Mouse (Mus musculus) myocyte (in vitro differentiated cells): Measurements from ENCODE around the gene Trmt5. TPM values are rescaled to one million over a fixed set of nuclear protein-coding genes. Genes with fewer than 3 reads are reported as not detected.
A peak's percentile ranks its signal among the peaks of the same experiment; 100 is the strongest.

Experiments used
- H3K27me3 ChIP-seq: one replicate; pipeline ENCODE4 v1.6.1; 2011; ENCODE audit not compliant: control insufficient read depth, insufficient read depth, insufficient read length
- H3K36me3 ChIP-seq: one replicate; pipeline ENCODE4 v1.6.1; 2011; ENCODE audit not compliant: control insufficient read depth, insufficient read depth
- H3K4me2 ChIP-seq: one replicate; pipeline ENCODE4 v1.6.1; 2011; ENCODE audit warnings: low read depth, control low read depth
- H3K4me3 ChIP-seq: one replicate; pipeline ENCODE4 v1.5.1; 2011; ENCODE audit warnings: mild to moderate bottlenecking, control low read depth, moderate library complexity
- H3K79me2 ChIP-seq: one replicate; pipeline ENCODE4 v1.6.1; 2011; ENCODE audit not compliant: control insufficient read depth, insufficient read depth
- H3ac ChIP-seq: one replicate; pipeline ENCODE4 v1.6.1; 2011; ENCODE audit not compliant: control insufficient read depth, insufficient read length
- CEBPB ChIP-seq: IDR thresholded peaks from 2 replicates; pipeline ENCODE4 v1.6.1; 2011; ENCODE audit warnings: mild to moderate bottlenecking, moderate library complexity; ENCODE audit not compliant: poor library complexity, insufficient read depth, severe bottlenecking
- E2F4 ChIP-seq: IDR thresholded peaks from one replicate; pipeline ENCODE4 v1.6.1; 2011; ENCODE audit warnings: mild to moderate bottlenecking, control low read depth, moderate library complexity; ENCODE audit not compliant: insufficient read depth
- MAX ChIP-seq: IDR thresholded peaks from one replicate; pipeline ENCODE4 v1.6.1; 2011; ENCODE audit warnings: low read depth, mild to moderate bottlenecking, control low read depth
- MYOD1 ChIP-seq, 3 experiments: IDR thresholded peaks; one replicate each; pipeline ENCODE4 v1.6.1; 2011; ENCODE audit warnings: control low read depth in 2 of 3, low read depth in 2 of 3, mild to moderate bottlenecking in 2 of 3, moderate library complexity in 1 of 3; ENCODE audit not compliant: insufficient read length in 2 of 3, control insufficient read depth in 1 of 3
- MYOG ChIP-seq, 3 experiments: IDR thresholded peaks; one replicate each; pipeline ENCODE4 v1.6.1; 2011; ENCODE audit warnings: control low read depth in 2 of 3, low read depth in 2 of 3, mild to moderate bottlenecking in 2 of 3; ENCODE audit not compliant: insufficient read length in 2 of 3, control insufficient read depth in 1 of 3, insufficient read depth in 1 of 3
- POLR2A ChIP-seq: IDR thresholded peaks from one replicate; pipeline ENCODE4 v1.6.1; 2011; ENCODE audit warnings: low read depth, mild to moderate bottlenecking, control low read depth, moderate library complexity; ENCODE audit not compliant: insufficient read length
- POLR2AphosphoS2 ChIP-seq: IDR thresholded peaks from one replicate; pipeline ENCODE4 v1.6.1; 2011; ENCODE audit warnings: low read depth, control low read depth; ENCODE audit not compliant: insufficient read length
- REST ChIP-seq: IDR thresholded peaks from one replicate; pipeline ENCODE4 v1.6.1; 2011; ENCODE audit warnings: mild to moderate bottlenecking, control low read depth, moderate library complexity; ENCODE audit not compliant: insufficient read depth, insufficient read length
- SRF ChIP-seq: IDR thresholded peaks from one replicate; pipeline ENCODE4 v1.6.1; 2011; ENCODE audit warnings: low read depth; ENCODE audit not compliant: control insufficient read depth, insufficient read length
- TCF12 ChIP-seq: IDR thresholded peaks from one replicate; pipeline ENCODE4 v1.6.1; 2011; ENCODE audit warnings: mild to moderate bottlenecking, control low read depth; ENCODE audit not compliant: poor library complexity, insufficient read depth, severe bottlenecking
- TCF3 ChIP-seq: IDR thresholded peaks from one replicate; pipeline ENCODE4 v1.6.1; 2011; ENCODE audit warnings: low read depth, control low read depth; ENCODE audit not compliant: insufficient read length
- USF1 ChIP-seq: IDR thresholded peaks from one replicate; pipeline ENCODE4 v1.6.1; 2011; ENCODE audit warnings: low read depth, mild to moderate bottlenecking, control low read depth, moderate library complexity
- polyA plus RNA-seq: library from polyadenylated mRNA; unstranded; fragments of >200 nt; fragmentation: generic; extraction: Trizol; gene quantifications from one replicate; pipeline ENCODE4 v1.2.1, GENCODE M21; 2012; ENCODE audit warnings: missing spikeins

The Trmt5 gene
- polyA plus RNA-seq, 1 experiment: 8.0 TPM

DNA sequence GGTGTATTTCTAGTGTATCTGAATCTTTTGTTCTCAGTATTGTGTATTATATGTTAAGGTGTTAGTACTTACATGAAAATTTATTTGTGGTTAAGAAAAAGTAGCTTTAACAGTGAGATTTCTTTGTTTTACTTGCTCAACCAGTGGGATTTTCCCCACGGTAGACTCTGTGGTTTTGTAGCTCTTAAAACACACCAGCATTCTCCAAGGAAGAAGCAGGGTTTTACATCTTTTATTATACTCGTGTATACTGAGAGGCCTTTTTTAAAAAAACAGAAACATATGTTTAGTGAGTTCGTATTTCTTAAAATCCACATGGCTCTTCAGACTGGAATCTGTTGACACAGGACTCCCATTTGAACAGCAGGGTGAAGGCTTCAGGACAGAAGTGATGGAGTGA lies 40.9 kb upstream of the Trmt5 start:
- Histone ChIP-seq H3K27me3 (no peaks in the 10 kb centered on the region), H3ac (no peak overlapping the region), H3K79me2 (no peaks in the 10 kb centered on the region), H3K36me3 (no peaks in the 10 kb centered on the region), H3K4me3 (no peak overlapping the region), H3K4me2 (no peak overlapping the region)
- TF ChIP-seq SRF: no peak
- TF ChIP-seq MAX: no peak
- TF ChIP-seq TCF12: no peak
- TF ChIP-seq POLR2AphosphoS2: no peak
- no peak for TF ChIP-seq MYOD1 (IDR thresholded peaks at IDR 0.05; ENCODE audit: control insufficient read depth in 1 of 3, insufficient read length in 2 of 3, low read depth in 2 of 3)
- TF ChIP-seq TCF3: no peak
- no peak for TF ChIP-seq POLR2A
- no peak for TF ChIP-seq MYOG (IDR thresholded peaks at IDR 0.05; ENCODE audit: control insufficient read depth in 1 of 3, insufficient read depth in 1 of 3, insufficient read length in 2 of 3, low read depth in 2 of 3)
- TF ChIP-seq USF1: no peak

DNA sequence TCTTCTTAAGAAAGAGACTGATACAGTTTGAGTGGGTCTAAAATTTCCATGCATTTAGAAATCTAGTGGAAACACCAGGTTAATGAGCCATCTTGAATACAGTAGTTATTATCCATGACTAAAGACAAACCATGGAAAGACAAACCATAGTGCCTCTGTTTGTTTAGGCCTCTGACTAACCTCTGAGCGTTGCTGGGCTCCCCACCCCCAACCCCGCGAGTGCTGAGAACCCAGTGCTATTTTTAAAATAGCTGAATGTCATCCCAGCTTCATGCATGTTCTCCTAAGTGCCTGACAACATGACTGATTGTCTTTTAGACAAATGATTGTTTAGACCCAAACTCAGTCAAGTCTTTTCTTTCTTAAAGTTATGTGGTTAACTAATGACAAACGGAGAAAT lies 39.1 kb upstream of the Trmt5 start:
- Histone ChIP-seq H3K36me3 (no peaks in the 10 kb centered on the region), H3K27me3 (no peaks in the 10 kb centered on the region), H3ac (no peak overlapping the region), H3K4me2 (peak overlapping the region; percentile 78), H3K4me3 (no peak overlapping the region), H3K79me2 (no peaks in the 10 kb centered on the region)
- TF ChIP-seq E2F4 (no peak), REST (no peak), CEBPB (no peak), TCF3 (no peak), POLR2AphosphoS2 (no peak), MYOD1 (IDR thresholded peaks at IDR 0.05; ENCODE audit: control insufficient read depth in 1 of 3, insufficient read length in 2 of 3, low read depth in 2 of 3) (no peak), USF1 (no peak), SRF (no peak), MYOG (IDR thresholded peaks at IDR 0.05; ENCODE audit: control insufficient read depth in 1 of 3, insufficient read depth in 1 of 3, insufficient read length in 2 of 3, low read depth in 2 of 3) (no peak), TCF12 (no peak), POLR2A (no peak), MAX (no peak)

DNA sequence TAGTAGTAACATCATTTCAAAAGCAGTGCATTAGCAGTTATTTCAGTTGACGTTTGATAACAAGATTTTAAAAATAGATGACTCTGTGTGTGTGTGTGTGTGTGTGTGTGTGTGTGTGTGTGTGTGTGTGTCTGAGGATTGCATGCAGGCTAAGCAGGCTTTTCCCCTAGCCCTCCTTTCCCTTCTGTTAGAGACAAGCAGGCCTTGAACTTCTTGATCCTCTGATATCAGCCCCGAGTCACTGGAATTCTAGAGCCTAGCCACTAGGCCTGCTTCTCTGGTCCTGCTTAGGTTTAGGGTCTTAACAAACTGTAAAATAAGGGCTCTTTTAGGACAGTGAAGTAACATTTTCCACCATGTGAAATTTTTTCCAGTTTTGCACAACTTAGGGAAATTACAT lies 38.7 kb upstream of the Trmt5 start:
- H3ac ChIP-seq: no peak overlapping the region
- H3K36me3 ChIP-seq: no peaks in the 10 kb centered on the region
- TF ChIP-seq USF1 (no peak), TCF12 (no peak), SRF (no peak), TCF3 (no peak), CEBPB (no peak), E2F4 (no peak), POLR2AphosphoS2 (no peak), REST (no peak), MAX (no peak), MYOG (IDR thresholded peaks at IDR 0.05; ENCODE audit: control insufficient read depth in 1 of 3, insufficient read depth in 1 of 3, insufficient read length in 2 of 3, low read depth in 2 of 3) (no peak), POLR2A (no peak), MYOD1 (IDR thresholded peaks at IDR 0.05; ENCODE audit: control insufficient read depth in 1 of 3, insufficient read length in 2 of 3, low read depth in 2 of 3) (no peak)
- H3K4me3 ChIP-seq: no peak overlapping the region
- H3K4me2 ChIP-seq: peak overlapping the region; percentile 78
- no peaks in the 10 kb centered on the region for H3K79me2 ChIP-seq
- no peaks in the 10 kb centered on the region for H3K27me3 ChIP-seq

DNA sequence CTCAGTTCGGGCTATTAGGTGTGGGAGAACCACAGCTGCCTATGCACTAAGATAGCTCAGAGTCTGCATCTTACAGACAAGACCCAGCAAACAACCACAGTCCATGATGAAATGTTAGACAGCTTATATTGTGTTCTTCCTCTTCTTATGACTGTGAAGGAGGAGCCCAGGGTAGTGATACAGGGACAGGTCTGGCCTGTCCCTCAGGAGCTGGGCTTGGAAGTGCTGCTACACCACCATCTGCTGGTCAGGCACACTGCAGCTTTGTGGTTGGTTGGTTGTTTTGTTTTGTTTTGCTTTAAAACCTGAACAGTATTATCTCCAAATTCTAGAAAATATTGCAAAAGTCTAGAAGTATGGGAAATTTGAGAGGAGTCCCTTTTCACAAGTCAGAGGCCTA lies 38.2 kb upstream of the Trmt5 start:
- Histone ChIP-seq H3K4me3 (no peak overlapping the region), H3ac (no peak overlapping the region), H3K4me2 (peak overlapping the region; percentile 78), H3K79me2 (no peaks in the 10 kb centered on the region), H3K36me3 (no peaks in the 10 kb centered on the region), H3K27me3 (no peaks in the 10 kb centered on the region)
- no peak for TF ChIP-seq POLR2A
- TF ChIP-seq TCF3: no peak
- TF ChIP-seq MAX: no peak
- no peak for TF ChIP-seq REST
- TF ChIP-seq CEBPB: no peak
- no peak for TF ChIP-seq SRF
- no peak for TF ChIP-seq POLR2AphosphoS2
- TF ChIP-seq USF1: no peak
- no peak for TF ChIP-seq TCF12
- TF ChIP-seq E2F4: no peak
- no peak for TF ChIP-seq MYOD1 (IDR thresholded peaks at IDR 0.05; ENCODE audit: control insufficient read depth in 1 of 3, insufficient read length in 2 of 3, low read depth in 2 of 3)
- no peak for TF ChIP-seq MYOG (IDR thresholded peaks at IDR 0.05; ENCODE audit: control insufficient read depth in 1 of 3, insufficient read depth in 1 of 3, insufficient read length in 2 of 3, low read depth in 2 of 3)
